Mouse (Mus musculus) midbrain, embryonic 10.5 days (tissue): ENCODE results near the gene Gm10775. TPM values are rescaled to one million over a fixed set of nuclear protein-coding genes. Genes with fewer than 3 reads are reported as not detected.

Experiments used
- DNase-seq: peaks from one replicate; pipeline ENCODE4 v3.0.0-alpha.2; 2017; ENCODE audit warnings: low spot score
- H3K27ac ChIP-seq: fragments of 300-500 bp; sonication (generic); replicated peaks from 2 replicates; pipeline ENCODE4 v1.5.1; 2016; ENCODE audit warnings: mild to moderate bottlenecking
- H3K27me3 ChIP-seq: fragments of 300-500 bp; sonication (generic); 2 replicates; pipeline ENCODE4 v1.6.1; 2016; ENCODE audit warnings: low read depth, mild to moderate bottlenecking; ENCODE audit not compliant: poor library complexity, severe bottlenecking
- H3K36me3 ChIP-seq: fragments of 300-500 bp; sonication (generic); 2 replicates; pipeline ENCODE4 v1.6.1; 2016; ENCODE audit warnings: mild to moderate bottlenecking, moderate library complexity
- H3K4me1 ChIP-seq: fragments of 300-500 bp; sonication (generic); 2 replicates; pipeline ENCODE4 v1.6.1; 2016
- H3K4me3 ChIP-seq: fragments of 300-500 bp; sonication (generic); 2 replicates; pipeline ENCODE4 v1.5.1; 2016; ENCODE audit warnings: mild to moderate bottlenecking, moderate library complexity
- H3K9me3 ChIP-seq: fragments of 300-500 bp; sonication (generic); replicated peaks from 2 replicates; pipeline ENCODE4 v1.6.1; 2016; ENCODE audit warnings: mild to moderate bottlenecking
- whole genome bisulfite sequencing: fragments of 180-500 bp; shearing (Covaris S2); methylation state at CpG from one replicate; pipeline ENCODE4 v1.1.7; 2016; 5-methylcytosine and 5-hydroxymethylcytosine counted together
- polyA plus RNA-seq: library from polyadenylated mRNA; unstranded; fragments of >200 nt; fragmentation: Nextera tagmentation; extraction: Ambion mirVana; gene quantifications from 2 replicates; pipeline ENCODE4 v1.2.1, GENCODE M21; 2016

The Gm10775 gene
- polyA plus RNA-seq, 1 experiment from 2014 or later, result not detected

- Histone ChIP-seq H3K36me3 (peaks cover 72% of the 10 kb centered on the region), H3K9me3 (peaks cover 56% of the 10 kb centered on the region), H3K4me1 (peaks cover 5% of the 10 kb centered on the region; the same call in 1 of the 2 replicates), H3K27ac (peak within 1 kb of the TSS; percentile 89), H3K27me3 (no peaks in the 10 kb centered on the region), H3K4me3 (peak within 1 kb of the TSS; percentile 72)
- DNase-seq, result peak; percentile 94
- under 1% methylated on average over 50 of the region's 50 CpGs for WGBS
These were observed 19.3 kb downstream of the Gm10775 start, which contains the start of gene Zfp369 for GRCm38 (mm10) chr13:65278383-65279341. TSS of gene Zfp369 (plus strand) at chr13:65278814.

GRCm38 (mm10) chr13:65286771-65287170, 27.4 kb downstream of the Gm10775 start:
- no peak overlapping the region for H3K4me3 ChIP-seq
- H3K27ac ChIP-seq, result no peak overlapping the region
- 90% methylated on average over 2 of the region's 2 CpGs for WGBS
- no peaks in the 10 kb centered on the region for H3K4me1 ChIP-seq
- H3K27me3 ChIP-seq, result no peaks in the 10 kb centered on the region
- H3K36me3 ChIP-seq, result peaks cover 95% of the 10 kb centered on the region
- DNase-seq, result no peak
- H3K9me3 ChIP-seq, result peaks cover 84% of the 10 kb centered on the region

GRCm38 (mm10) chr13:65296354-65296753, 37.0 kb downstream of the Gm10775 start:
- Histone ChIP-seq H3K36me3 (peaks cover 74% of the 10 kb centered on the region), H3K4me3 (no peak overlapping the region), H3K4me1 (no peaks in the 10 kb centered on the region), H3K27me3 (no peaks in the 10 kb centered on the region), H3K9me3 (peaks cover 80% of the 10 kb centered on the region), H3K27ac (no peak overlapping the region)
- WGBS, result 94% methylated on average over 4 of the region's 4 CpGs
- no peak for DNase-seq

Other genes starting within 250 kb of the Gm10775 start
- gene Spata31d1c, start 226.5 kb upstream of the Gm10775 start, polyA plus RNA-seq, result not detected in 2 replicates
- gene Prss47, start 206.8 kb upstream of the Gm10775 start, polyA plus RNA-seq, result not detected in 2 replicates
- 40.4 and 40.6 TPM in 2 replicates for gene Mfsd14b, start 146.6 kb upstream of the Gm10775 start, polyA plus RNA-seq
- not detected in 2 replicates for gene Olfr465-ps1, start 121.5 kb upstream of the Gm10775 start, polyA plus RNA-seq
- not detected in 2 replicates for gene Olfr466, start 109.3 kb upstream of the Gm10775 start, polyA plus RNA-seq
- 0.19 TPM in 1 of 2 replicates, not detected in the other for gene Nlrp4f, start 53.6 kb upstream of the Gm10775 start, polyA plus RNA-seq
- gene Zfp369, start 19.3 kb downstream of the Gm10775 start, polyA plus RNA-seq, result 11.6 and 13.8 TPM in 2 replicates